Mouse (Mus musculus) embryonic facial prominence, embryonic 14.5 days (tissue): ENCODE measurements around the gene Wfdc17. TPM values are rescaled to one million over a fixed set of nuclear protein-coding genes. Genes with fewer than 3 reads are reported as not detected.
A peak's percentile ranks its signal among the peaks of the same experiment; 100 is the strongest.

ENCODE experiments used
- ATAC-seq: fragments of 200-750 bp; cut with Nextera tagmentation; 2 replicates; pipeline ENCODE4 v1.8.0; 2017; ENCODE audit warnings: low read depth, moderate number of reproducible peaks, moderate TSS enrichment
- DNase-seq: peaks from one replicate; pipeline ENCODE4 v3.0.0-alpha.2; 2015; ENCODE audit warnings: low spot score
- H3K27ac ChIP-seq: fragments of 300-500 bp; sonication (generic); replicated peaks from 2 replicates; pipeline ENCODE4 v1.5.1; 2014; ENCODE audit warnings: low read depth, mild to moderate bottlenecking, low read length, moderate library complexity
- H3K27me3 ChIP-seq: fragments of 300-500 bp; sonication (generic); replicated peaks from 2 replicates; pipeline ENCODE4 v1.6.1; 2014; ENCODE audit warnings: low read length; ENCODE audit not compliant: control insufficient read depth, insufficient read depth
- H3K36me3 ChIP-seq: fragments of 300-500 bp; sonication (generic); 2 replicates; pipeline ENCODE4 v1.6.1; 2014; ENCODE audit warnings: low read length, mixed read lengths; ENCODE audit not compliant: control insufficient read depth, insufficient read depth
- H3K4me1 ChIP-seq: fragments of 300-500 bp; sonication (generic); 2 replicates; pipeline ENCODE4 v1.6.1; 2014; ENCODE audit warnings: antibody characterized with exemption, low read length; ENCODE audit not compliant: control insufficient read depth, insufficient read depth
- H3K4me2 ChIP-seq: fragments of 300-500 bp; sonication (generic); 2 replicates; pipeline ENCODE4 v1.6.1; 2014; ENCODE audit warnings: low read depth, mild to moderate bottlenecking, low read length, moderate library complexity, mixed read lengths
- H3K4me3 ChIP-seq: fragments of 300-500 bp; sonication (generic); 2 replicates; pipeline ENCODE4 v1.5.1; 2014; ENCODE audit warnings: low read depth, mild to moderate bottlenecking, low read length
- H3K9ac ChIP-seq: fragments of 300-500 bp; sonication (generic); 2 replicates; pipeline ENCODE4 v1.6.1; 2014; ENCODE audit warnings: low read depth, mild to moderate bottlenecking, low read length, moderate library complexity, mixed read lengths
- H3K9me3 ChIP-seq: fragments of 300-500 bp; sonication (generic); 2 replicates; pipeline ENCODE4 v1.6.1; 2016; ENCODE audit warnings: low read length; ENCODE audit not compliant: control insufficient read depth
- WGBS: fragments of 180-500 bp; shearing (Covaris S2); extraction: QIAGEN DNeasy Blood & Tissue Kit; methylation state at CpG from one replicate; pipeline ENCODE4 v1.1.7; 2014; 5-methylcytosine and 5-hydroxymethylcytosine counted together
- polyA plus RNA-seq: library from polyadenylated mRNA; unstranded; fragments of >200 nt; fragmentation: Nextera tagmentation; extraction: Ambion mirVana; gene quantifications from 2 replicates; pipeline ENCODE4 v1.2.1, GENCODE M21; 2014

The Wfdc17 gene
- polyA plus RNA-seq, 1 experiment from 2014 or later, result 4.9 TPM

DNA sequence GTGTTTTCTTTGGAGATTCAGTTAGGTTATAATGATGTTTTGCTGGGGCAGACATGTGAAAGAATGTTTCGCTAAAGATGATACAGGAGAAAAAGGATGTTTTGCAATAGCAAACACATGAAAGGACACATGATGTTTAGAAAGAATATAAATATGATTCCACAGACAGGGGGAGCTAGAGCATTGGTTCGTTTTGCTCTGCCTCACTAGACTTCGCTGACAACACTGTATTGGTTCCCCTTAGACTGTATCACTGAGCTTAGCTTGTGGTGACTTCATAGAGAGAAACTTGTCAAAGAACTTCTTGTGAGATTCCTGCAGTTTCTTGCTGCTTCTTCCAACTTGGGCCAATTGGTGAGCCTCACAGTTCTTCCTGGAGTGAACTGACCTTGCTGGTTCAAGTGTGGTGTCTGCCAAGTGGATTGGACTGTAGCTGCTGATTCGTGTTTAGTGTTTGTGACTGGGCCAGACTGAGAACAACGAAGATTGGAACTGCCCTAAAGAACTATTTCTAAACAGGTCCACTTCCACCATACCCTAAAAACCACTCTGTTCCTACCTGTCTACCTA, 29.4 kb downstream of the Wfdc17 start:
- Histone ChIP-seq H3K27me3 (no peaks in the 10 kb centered on the region), H3K36me3 (no peaks in the 10 kb centered on the region), H3K4me3 (no peak overlapping the region), H3K9ac (no peak overlapping the region), H3K4me1 (no peaks in the 10 kb centered on the region), H3K4me2 (no peak overlapping the region), H3K9me3 (0 out of 2 replicates have a peak, but pooled peaks cover 3% of the 10 kb centered on the region), H3K27ac (no peak overlapping the region)
- DNase-seq (no peak), ATAC-seq (no peak)
- WGBS, result 71% methylated on average over 5 of the region's 5 CpGs

DNA sequence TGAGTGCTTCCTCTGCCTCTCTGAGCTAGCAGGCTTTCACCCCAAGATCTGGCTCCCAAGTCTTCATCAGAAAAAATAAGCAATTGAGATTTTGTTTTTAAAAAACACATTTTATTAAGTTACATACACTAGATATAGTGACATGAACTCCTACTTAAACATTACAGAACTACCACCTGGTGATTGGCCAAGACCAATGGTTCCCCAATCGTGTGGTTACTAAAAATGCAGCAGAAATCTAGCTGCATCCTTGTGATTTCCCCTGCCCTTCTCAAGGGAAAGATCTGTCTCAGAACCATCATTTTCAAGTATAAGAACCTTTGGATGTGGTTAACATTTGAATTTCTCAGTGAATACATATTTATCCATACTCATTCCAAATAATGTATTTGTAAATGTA, 30.4 kb downstream of the Wfdc17 start:
- H3K4me1 ChIP-seq, result no peaks in the 10 kb centered on the region
- H3K9me3 ChIP-seq, result 0 out of 2 replicates have a peak, but pooled peaks cover 3% of the 10 kb centered on the region
- no peak for DNase-seq
- ATAC-seq, result no peak
- 64% methylated on average over 1 of the region's 1 CpGs for WGBS
- no peak overlapping the region for H3K4me2 ChIP-seq
- no peak overlapping the region for H3K4me3 ChIP-seq
- no peak overlapping the region for H3K27ac ChIP-seq
- H3K9ac ChIP-seq, result no peak overlapping the region
- H3K27me3 ChIP-seq, result no peaks in the 10 kb centered on the region
- H3K36me3 ChIP-seq, result no peaks in the 10 kb centered on the region

DNA sequence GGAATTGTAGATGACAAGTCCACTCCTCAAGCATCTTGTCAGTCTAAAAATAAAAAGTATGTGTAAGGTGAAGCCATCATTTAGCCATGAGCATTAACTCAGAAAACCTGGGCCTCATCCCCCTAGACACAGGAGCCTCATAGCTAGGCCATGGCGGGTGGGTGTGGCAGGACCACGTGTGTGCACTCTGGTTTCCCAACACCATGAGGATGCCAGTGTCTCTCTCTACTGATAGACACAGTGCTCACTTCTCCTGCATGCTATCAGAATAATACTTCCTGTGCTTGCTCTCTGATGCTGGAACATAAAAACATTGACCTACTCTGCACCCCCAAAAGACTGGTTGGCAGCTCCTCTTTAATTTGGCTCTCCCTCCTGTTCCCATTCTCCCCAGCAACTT, 32.1 kb downstream of the Wfdc17 start:
- Histone ChIP-seq H3K9ac (no peak overlapping the region), H3K9me3 (0 out of 2 replicates have a peak, but pooled peaks cover 3% of the 10 kb centered on the region), H3K36me3 (no peaks in the 10 kb centered on the region), H3K4me3 (no peak overlapping the region), H3K4me2 (no peak overlapping the region), H3K27ac (no peak overlapping the region), H3K4me1 (no peaks in the 10 kb centered on the region), H3K27me3 (0 out of 2 replicates have a peak, but pooled peaks cover 4% of the 10 kb centered on the region)
- DNase-seq (no peak), ATAC-seq (no peak)
- WGBS, result 74% methylated on average over 2 of the region's 2 CpGs

DNA sequence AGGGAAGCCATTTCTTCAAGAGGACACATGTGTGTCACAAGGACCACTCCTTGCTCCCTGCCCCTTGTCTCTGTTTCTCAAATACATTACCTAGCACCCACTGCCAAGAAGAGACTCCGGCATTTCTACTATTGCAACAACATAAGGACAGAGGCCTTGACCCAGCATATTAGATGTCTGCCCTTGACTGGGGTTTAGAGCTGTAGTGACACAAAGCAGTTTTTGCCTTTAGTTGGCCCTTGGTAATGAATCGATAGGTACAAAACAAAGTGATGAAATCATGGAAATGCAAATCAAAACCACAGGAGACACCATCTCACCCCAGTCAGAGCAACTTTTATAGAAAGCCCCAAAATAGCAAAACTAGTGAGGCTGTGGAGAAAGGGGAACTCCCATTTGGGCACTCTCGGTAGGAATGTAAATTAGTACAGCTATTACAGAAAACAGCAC, 33.3 kb downstream of the Wfdc17 start:
- H3K4me3 ChIP-seq, result no peak overlapping the region
- H3K9me3 ChIP-seq, result 0 out of 2 replicates have a peak, but pooled peaks cover 3% of the 10 kb centered on the region
- no peaks in the 10 kb centered on the region for H3K4me1 ChIP-seq
- H3K27ac ChIP-seq, result no peak overlapping the region
- WGBS, result 76% methylated on average over 3 of the region's 3 CpGs
- 0 out of 2 replicates have a peak, but pooled peaks cover 6% of the 10 kb centered on the region for H3K27me3 ChIP-seq
- DNase-seq (no peak), ATAC-seq (no peak)
- H3K4me2 ChIP-seq, result no peak overlapping the region
- H3K36me3 ChIP-seq, result no peaks in the 10 kb centered on the region
- no peak overlapping the region for H3K9ac ChIP-seq

DNA sequence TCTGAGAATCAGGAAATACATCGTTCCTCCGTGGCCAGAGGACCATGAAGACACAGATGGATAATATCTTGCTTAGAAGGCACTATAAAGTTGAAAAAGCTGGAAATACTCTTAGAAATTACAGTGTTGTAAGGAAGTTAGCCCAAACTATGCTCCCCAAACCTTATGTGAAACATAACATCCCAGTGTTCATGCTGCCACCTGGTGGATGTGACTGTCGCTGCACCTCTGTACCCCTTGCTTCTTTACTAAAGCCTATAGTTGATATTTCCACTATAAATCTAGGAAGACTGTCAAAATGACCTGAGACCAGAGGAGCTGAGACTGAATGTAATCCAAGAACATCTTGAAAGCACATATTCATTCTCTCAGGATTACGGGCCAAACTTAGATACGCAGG, 35.5 kb downstream of the Wfdc17 start:
- Histone ChIP-seq H3K27me3 (0 out of 2 replicates have a peak, but pooled peaks cover 6% of the 10 kb centered on the region), H3K27ac (no peak overlapping the region), H3K4me3 (no peak overlapping the region), H3K36me3 (no peaks in the 10 kb centered on the region), H3K4me2 (no peak overlapping the region), H3K9ac (no peak overlapping the region), H3K4me1 (no peaks in the 10 kb centered on the region), H3K9me3 (no peaks in the 10 kb centered on the region)
- peak; percentile 73 for DNase-seq
- 18% methylated on average over 5 of the region's 5 CpGs for WGBS
- no peak for ATAC-seq

DNA sequence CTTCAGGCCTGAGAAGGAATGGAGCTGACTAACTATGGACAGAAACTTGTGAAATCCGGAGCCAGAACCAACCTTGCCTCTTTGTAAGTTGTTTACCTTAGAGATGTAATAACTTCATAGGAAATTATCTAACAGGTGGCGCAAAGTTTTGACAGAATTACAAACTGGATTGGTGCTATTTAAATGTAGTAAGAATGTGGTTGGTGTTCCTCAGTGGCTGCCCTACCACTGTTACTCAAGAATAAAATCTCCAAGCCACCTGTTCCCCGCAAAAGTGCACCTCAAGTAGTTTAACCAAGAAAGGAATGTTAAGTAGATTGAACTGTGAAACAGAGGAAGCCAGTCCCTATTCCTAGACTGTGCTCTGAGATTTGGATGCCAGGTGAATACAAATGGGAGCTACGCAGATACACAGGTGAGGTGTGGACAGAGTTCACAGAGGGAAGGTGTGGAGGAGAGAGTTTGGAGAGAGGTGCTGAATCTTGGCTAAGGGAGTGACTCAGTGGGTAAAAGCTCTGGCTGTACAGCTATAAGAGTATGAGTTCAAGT, 36.7 kb downstream of the Wfdc17 start:
- Histone ChIP-seq H3K27ac (no peak overlapping the region), H3K4me2 (no peak overlapping the region)
- whole genome bisulfite sequencing, result 74% methylated on average over 4 of the region's 4 CpGs

DNA sequence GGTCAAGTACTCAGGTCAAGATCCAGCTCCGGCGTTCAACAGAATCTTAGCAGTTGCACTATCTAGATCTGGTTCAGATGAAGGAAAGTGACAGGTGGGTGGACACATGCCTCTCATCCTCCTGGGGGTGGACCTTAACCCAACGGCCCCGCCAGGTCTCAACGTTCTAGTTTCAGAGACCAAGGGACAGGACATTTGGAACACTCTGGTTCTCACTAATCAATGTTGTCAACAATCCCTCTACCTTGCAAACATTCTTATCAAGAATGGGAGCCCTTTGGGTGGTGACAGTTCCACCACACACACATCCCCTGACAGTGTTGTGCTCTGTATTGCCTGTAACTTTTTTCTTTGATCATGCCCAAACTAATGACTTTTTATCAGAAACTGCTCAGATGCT, 38.0 kb downstream of the Wfdc17 start:
- H3K36me3 ChIP-seq, result no peaks in the 10 kb centered on the region
- no peaks in the 10 kb centered on the region for H3K9me3 ChIP-seq
- 0 out of 2 replicates have a peak, but pooled peaks cover 6% of the 10 kb centered on the region for H3K27me3 ChIP-seq
- H3K4me3 ChIP-seq, result no peak overlapping the region
- H3K4me1 ChIP-seq, result no peaks in the 10 kb centered on the region
- H3K27ac ChIP-seq, result no peak overlapping the region
- no peak overlapping the region for H3K4me2 ChIP-seq
- DNase-seq, result no peak
- H3K9ac ChIP-seq, result no peak overlapping the region
- 71% methylated on average over 5 of the region's 5 CpGs for WGBS
- no peak for ATAC-seq

More for the DNA sequence above, 36.7 kb downstream of the Wfdc17 start:
- DNase-seq (no peak), ATAC-seq (no peak)
- no peaks in the 10 kb centered on the region for H3K36me3 ChIP-seq
- no peaks in the 10 kb centered on the region for H3K9me3 ChIP-seq
- no peak overlapping the region for H3K4me3 ChIP-seq
- H3K4me1 ChIP-seq, result no peaks in the 10 kb centered on the region
- H3K9ac ChIP-seq, result no peak overlapping the region
- H3K27me3 ChIP-seq, result 0 out of 2 replicates have a peak, but pooled peaks cover 6% of the 10 kb centered on the region

DNA sequence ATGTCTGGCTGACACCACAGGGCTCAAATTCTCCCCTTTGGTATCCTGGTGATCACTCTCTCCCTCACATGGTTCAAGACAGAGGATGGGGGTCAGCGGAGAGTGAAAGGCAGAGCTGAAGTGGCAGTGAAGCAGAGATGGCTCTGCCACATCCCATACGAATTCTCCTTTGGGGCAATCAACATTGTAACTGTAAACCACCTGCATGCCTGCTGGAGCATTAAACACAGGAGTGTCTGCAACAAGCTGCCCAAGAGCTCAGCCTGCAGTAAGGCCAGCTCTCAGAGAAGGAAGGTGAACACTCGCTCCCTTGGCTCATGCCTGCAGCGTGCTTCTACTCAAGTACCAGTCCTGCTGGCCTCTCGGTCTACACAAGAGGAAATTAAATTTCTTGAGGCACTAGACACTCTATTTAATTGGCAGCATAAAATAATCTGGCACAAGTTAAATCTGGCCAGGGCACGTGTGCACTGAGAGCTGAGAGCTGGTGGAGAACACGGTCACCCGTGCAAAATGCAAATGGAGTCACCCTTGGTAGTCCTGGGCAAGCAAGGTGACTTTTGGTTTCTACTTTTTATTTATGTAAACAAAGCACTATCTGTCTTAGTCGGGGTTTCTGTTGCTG, 39.1 kb downstream of the Wfdc17 start:
- Histone ChIP-seq H3K4me1 (no peaks in the 10 kb centered on the region), H3K27ac (no peak overlapping the region)
- 62% methylated on average over 9 of the region's 9 CpGs for WGBS

More for the DNA sequence above, 39.1 kb downstream of the Wfdc17 start:
- H3K9ac ChIP-seq, result no peak overlapping the region
- H3K4me3 ChIP-seq, result no peak overlapping the region
- ATAC-seq (no peak), DNase-seq (no peak)
- 0 out of 2 replicates have a peak, but pooled peaks cover 6% of the 10 kb centered on the region for H3K27me3 ChIP-seq
- H3K4me2 ChIP-seq, result no peak overlapping the region
- no peaks in the 10 kb centered on the region for H3K9me3 ChIP-seq
- no peaks in the 10 kb centered on the region for H3K36me3 ChIP-seq
